Mouse (Mus musculus): ENCODE measurements around the gene Hbb-bs. TPM values are rescaled to one million over a fixed set of nuclear protein-coding genes. Genes with fewer than 3 reads are reported as not detected.
A peak's percentile ranks its signal among the peaks of the same experiment; 100 is the strongest.
"Not testable (repeated sequence)": the region's sequence is repeated elsewhere in the genome, so short reads cannot be mapped to it uniquely, and the experiment has no call there.

The Hbb-bs gene
- total and polyA plus RNA-seq, 3 experiments = 10.4 to 3,173 (median 158) TPM

DNA sequence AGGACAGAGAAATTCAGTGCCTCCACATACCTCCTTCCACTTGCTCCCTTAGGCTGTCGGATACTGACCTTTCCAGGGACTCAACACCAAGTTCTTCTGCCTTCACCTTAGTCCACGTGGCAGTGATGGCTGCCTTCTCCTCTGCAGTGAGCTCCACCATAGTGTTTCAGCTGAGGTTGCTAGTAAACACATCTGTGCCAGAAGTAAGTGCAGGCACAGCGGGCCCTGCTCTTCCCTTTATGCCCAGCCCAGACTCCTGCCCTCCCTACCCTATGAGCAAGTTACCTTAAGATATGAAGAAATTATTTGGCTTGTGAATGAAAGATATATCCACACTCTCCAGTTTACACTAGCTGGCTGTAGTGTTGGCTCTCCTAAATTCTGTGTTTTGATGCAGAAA lies 12.4 kb upstream of the Hbb-bs start, which contains the start of gene Hbb-bh2:
Gene Hbb-bh2 (minus strand): TSS at position 253 of the 400 bp plus-strand sequence.
- ATAC-seq (ENCODE audit: extremely low read depth, insufficient number of reproducible peaks, low FRiP score, poor library complexity, severe bottlenecking) (no peak), DNase-seq (ENCODE audit: low spot score) (no peak)
- TF ChIP-seq GATA2 (IDR thresholded peaks at IDR 0.05; ENCODE audit: borderline replicate concordance, low read depth, low read length) (no peak), GATA1 (IDR thresholded peaks at IDR 0.05; ENCODE audit: borderline replicate concordance, low read length) (no peak), CTCF (IDR thresholded peaks at IDR 0.05; ENCODE audit: low read depth, low read length) (no peak), TAL1 (conservative IDR thresholded peaks at IDR 0.05; ENCODE audit: low read depth, low read length) (no peak), POLR2AphosphoS5 (IDR thresholded peaks at IDR 0.05; ENCODE audit: insufficient replicate concordance, low read depth, low read length) (no peak)
- Histone ChIP-seq H3K4me1 (ENCODE audit: insufficient read depth, low read depth, low read length) (peaks cover 28% of the 10 kb centered on the region), H3K9me3 (replicated peaks) (no peaks in the 10 kb centered on the region), H3K36me3 (replicated peaks) (no peaks in the 10 kb centered on the region), H3K4me3 (ENCODE audit: low read depth, low read length) (no peak within 1 kb of the TSS), H3K27me3 (ENCODE audit: insufficient read depth, low read length) (no peaks in the 10 kb centered on the region)

GRCm38 (mm10) chr7:103827139-103827538 lies 757 bp downstream of the Hbb-bs start:
- ATAC-seq (ENCODE audit: extremely low read depth, insufficient number of reproducible peaks, low FRiP score, poor library complexity, severe bottlenecking) = 0 out of 2 replicates have a peak, but pooled peaks have one; percentile 16
- H3K36me3 ChIP-seq (replicated peaks); DNase-seq (ENCODE audit: low spot score); H3K27me3 ChIP-seq (ENCODE audit: insufficient read depth, low read length); H3K9me3 ChIP-seq (replicated peaks); H3K4me3 ChIP-seq (ENCODE audit: low read depth, low read length): not testable (repeated sequence)
- peaks cover 17% of the 10 kb centered on the region for H3K4me1 ChIP-seq (ENCODE audit: insufficient read depth, low read depth, low read length)

DNA sequence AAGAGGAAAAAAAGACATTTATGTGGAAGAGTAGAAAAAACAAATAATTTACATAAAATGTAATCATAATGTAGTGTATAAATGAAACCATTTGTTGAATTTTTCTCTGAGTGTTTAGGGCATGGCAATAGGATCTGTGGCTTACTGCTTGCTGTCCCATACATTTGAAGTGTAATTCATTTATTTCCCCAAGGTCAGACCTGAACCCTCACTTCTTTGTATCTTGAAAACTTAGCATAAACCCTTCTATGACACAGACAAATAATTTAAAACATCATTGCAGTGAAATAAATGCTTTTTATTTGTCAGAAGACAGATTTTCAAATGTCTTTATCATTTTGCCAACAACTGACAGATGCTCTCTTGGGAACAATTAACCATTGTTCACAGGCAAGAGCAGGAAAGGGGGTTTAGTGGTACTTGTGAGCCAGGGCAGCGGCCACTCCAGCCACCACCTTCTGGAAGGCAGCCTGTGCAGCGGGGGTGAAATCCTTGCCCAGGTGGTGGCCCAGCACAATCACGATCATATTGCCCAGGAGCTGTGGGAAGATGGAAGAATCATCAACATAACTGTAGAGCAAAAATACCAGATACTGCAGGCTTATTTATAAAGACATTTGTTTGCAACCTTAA lies 1.5 kb downstream of the Hbb-bs start:
- no peak for ATAC-seq (ENCODE audit: extremely low read depth, insufficient number of reproducible peaks, low FRiP score, poor library complexity, severe bottlenecking)
- TF ChIP-seq POLR2AphosphoS5 (IDR thresholded peaks at IDR 0.05; ENCODE audit: insufficient replicate concordance, low read depth, low read length) (no peak), CTCF (IDR thresholded peaks at IDR 0.05; ENCODE audit: low read depth, low read length) (no peak)
- no peak for DNase-seq (ENCODE audit: low spot score)
- Histone ChIP-seq H3K9me3 (replicated peaks) (no peaks in the 10 kb centered on the region), H3K27me3 (ENCODE audit: insufficient read depth, low read length) (no peaks in the 10 kb centered on the region), H3K4me3 (ENCODE audit: low read depth, low read length) (no peak overlapping the region), H3K4me1 (ENCODE audit: insufficient read depth, low read depth, low read length) (peaks cover 17% of the 10 kb centered on the region), H3K36me3 (replicated peaks) (no peaks in the 10 kb centered on the region)

DNA sequence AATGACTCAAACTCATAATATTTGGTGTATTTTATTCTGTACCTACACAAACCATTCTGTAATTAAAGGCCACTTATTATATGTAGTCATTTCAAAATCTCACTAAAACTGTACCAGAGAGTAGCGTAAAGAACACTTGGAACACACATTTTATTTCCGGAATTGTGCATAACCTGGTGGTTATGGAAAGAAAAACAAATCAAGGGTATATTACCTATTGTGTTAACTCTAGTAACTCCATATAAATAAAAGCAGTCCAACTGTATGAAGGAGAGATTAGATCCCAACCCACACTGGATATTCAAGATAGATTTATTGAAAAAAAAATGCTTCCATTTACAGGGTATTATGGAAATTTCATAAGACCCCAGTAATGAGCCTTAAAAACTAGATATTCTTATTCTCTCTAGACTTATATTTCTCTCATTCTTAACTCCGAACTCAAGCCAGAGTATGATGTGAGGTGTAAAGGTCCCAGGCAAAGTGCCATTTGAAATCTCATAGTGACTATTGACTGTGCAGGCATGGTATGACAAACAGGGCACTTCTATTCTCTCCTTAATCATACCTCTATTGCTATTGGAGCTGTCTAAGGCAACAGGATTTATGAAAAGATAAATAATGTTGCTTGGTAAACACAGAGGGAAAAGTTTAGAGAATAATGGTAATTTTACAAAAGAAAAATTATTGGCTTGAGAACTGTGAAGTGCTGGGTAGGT lies 2.2 kb downstream of the Hbb-bs start:
- no peak for DNase-seq (ENCODE audit: low spot score)
- Histone ChIP-seq H3K4me3 (ENCODE audit: low read depth, low read length) (no peak overlapping the region), H3K4me1 (ENCODE audit: insufficient read depth, low read depth, low read length) (peaks cover 17% of the 10 kb centered on the region), H3K27me3 (ENCODE audit: insufficient read depth, low read length) (no peaks in the 10 kb centered on the region), H3K36me3 (replicated peaks) (no peaks in the 10 kb centered on the region), H3K9me3 (replicated peaks) (no peaks in the 10 kb centered on the region)
- TF ChIP-seq GATA1 (IDR thresholded peaks at IDR 0.05; ENCODE audit: borderline replicate concordance, low read length) = no peak
- TF ChIP-seq GATA2 (IDR thresholded peaks at IDR 0.05; ENCODE audit: borderline replicate concordance, low read depth, low read length) = no peak
- no peak for TF ChIP-seq TAL1 (conservative IDR thresholded peaks at IDR 0.05; ENCODE audit: low read depth, low read length)
- TF ChIP-seq POLR2AphosphoS5 (IDR thresholded peaks at IDR 0.05; ENCODE audit: insufficient replicate concordance, low read depth, low read length) = no peak
- TF ChIP-seq CTCF (IDR thresholded peaks at IDR 0.05; ENCODE audit: low read depth, low read length) = no peak
- no peak for ATAC-seq (ENCODE audit: extremely low read depth, insufficient number of reproducible peaks, low FRiP score, poor library complexity, severe bottlenecking)

DNA sequence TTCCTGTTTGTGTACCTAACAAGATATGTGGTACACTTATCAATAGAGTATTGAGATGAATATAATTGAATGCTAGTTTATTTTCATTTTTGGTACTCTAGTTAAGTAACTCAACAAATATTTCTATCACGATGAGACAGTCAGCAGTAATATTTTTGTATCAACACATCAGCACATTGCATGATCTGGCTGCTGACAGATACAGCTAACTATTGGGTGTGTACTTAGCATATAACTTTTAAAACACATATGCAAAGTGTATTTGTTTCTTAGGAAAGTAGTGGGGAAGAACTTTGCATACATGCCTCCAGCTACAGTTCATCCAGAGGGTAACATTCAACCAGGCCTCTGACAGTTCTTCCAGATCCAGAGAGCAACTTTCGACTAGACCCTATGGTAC lies 3.3 kb downstream of the Hbb-bs start:
- Histone ChIP-seq H3K9me3 (replicated peaks) (no peaks in the 10 kb centered on the region), H3K4me3 (ENCODE audit: low read depth, low read length) (no peak overlapping the region), H3K36me3 (replicated peaks) (no peaks in the 10 kb centered on the region), H3K4me1 (ENCODE audit: insufficient read depth, low read depth, low read length) (peaks cover 17% of the 10 kb centered on the region), H3K27me3 (ENCODE audit: insufficient read depth, low read length) (no peaks in the 10 kb centered on the region)
- ATAC-seq (ENCODE audit: extremely low read depth, insufficient number of reproducible peaks, low FRiP score, poor library complexity, severe bottlenecking) (no peak), DNase-seq (ENCODE audit: low spot score) (no peak)
- TF ChIP-seq POLR2AphosphoS5 (IDR thresholded peaks at IDR 0.05; ENCODE audit: insufficient replicate concordance, low read depth, low read length) = no peak
- TF ChIP-seq GATA1 (IDR thresholded peaks at IDR 0.05; ENCODE audit: borderline replicate concordance, low read length) = no peak
- no peak for TF ChIP-seq CTCF (IDR thresholded peaks at IDR 0.05; ENCODE audit: low read depth, low read length)
- TF ChIP-seq GATA2 (IDR thresholded peaks at IDR 0.05; ENCODE audit: borderline replicate concordance, low read depth, low read length) = no peak
- no peak for TF ChIP-seq TAL1 (conservative IDR thresholded peaks at IDR 0.05; ENCODE audit: low read depth, low read length)

- H3K4me3 ChIP-seq (ENCODE audit: low read depth, low read length); H3K27me3 ChIP-seq (ENCODE audit: insufficient read depth, low read length); H3K36me3 ChIP-seq (replicated peaks); DNase-seq (ENCODE audit: low spot score); ATAC-seq (ENCODE audit: extremely low read depth, insufficient number of reproducible peaks, low FRiP score, poor library complexity, severe bottlenecking); H3K9me3 ChIP-seq (replicated peaks): not testable (repeated sequence)
- H3K4me1 ChIP-seq (ENCODE audit: insufficient read depth, low read depth, low read length) = peaks cover 27% of the 10 kb centered on the region
Measured at GRCm38 (mm10) chr7:103815085-103815484, 12.8 kb downstream of the Hbb-bs start.

DNA sequence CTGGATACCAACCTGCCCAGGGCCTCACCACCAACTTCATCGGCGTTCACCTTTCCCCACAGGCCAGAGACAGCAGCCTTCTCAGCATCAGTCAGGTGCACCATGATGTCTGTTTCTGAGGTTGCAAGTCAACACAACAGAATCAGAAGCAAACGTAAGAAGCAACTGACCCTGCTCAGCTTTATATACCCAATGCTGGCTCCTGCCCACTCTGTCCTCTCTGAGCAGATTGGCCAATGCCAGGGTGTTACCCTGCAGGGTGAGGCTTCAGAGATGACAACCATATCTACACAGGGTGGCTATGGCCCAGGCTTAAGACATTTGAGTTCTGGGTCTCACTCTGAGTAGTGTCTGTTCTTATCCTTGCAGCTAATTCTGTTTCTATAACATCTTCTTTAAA lies 14.1 kb downstream of the Hbb-bs start, which contains the start of gene Hbb-bt:
Gene Hbb-bt (minus strand): TSS at position 231 of the 400 bp plus-strand sequence.
- H3K27me3 ChIP-seq (ENCODE audit: insufficient read depth, low read length) = no peaks in the 10 kb centered on the region
- TF ChIP-seq GATA1 (IDR thresholded peaks at IDR 0.05; ENCODE audit: borderline replicate concordance, low read length) = no peak
- no peak for TF ChIP-seq TAL1 (conservative IDR thresholded peaks at IDR 0.05; ENCODE audit: low read depth, low read length)
- TF ChIP-seq GATA2 (IDR thresholded peaks at IDR 0.05; ENCODE audit: borderline replicate concordance, low read depth, low read length) = no peak
- TF ChIP-seq CTCF (IDR thresholded peaks at IDR 0.05; ENCODE audit: low read depth, low read length) = no peak
- TF ChIP-seq POLR2AphosphoS5 (IDR thresholded peaks at IDR 0.05; ENCODE audit: insufficient replicate concordance, low read depth, low read length) = no peak
- DNase-seq (ENCODE audit: low spot score) = no peak
- H3K9me3 ChIP-seq (replicated peaks) = no peaks in the 10 kb centered on the region
- ATAC-seq (ENCODE audit: extremely low read depth, insufficient number of reproducible peaks, low FRiP score, poor library complexity, severe bottlenecking) = no peak
- no peaks in the 10 kb centered on the region for H3K36me3 ChIP-seq (replicated peaks)
- H3K4me3 ChIP-seq (ENCODE audit: low read depth, low read length) = peak within 1 kb of the TSS; percentile 27; the same call in 1 of the 2 replicates
- peaks cover 36% of the 10 kb centered on the region for H3K4me1 ChIP-seq (ENCODE audit: insufficient read depth, low read depth, low read length)

GRCm38 (mm10) chr7:103813152-103813551 lies 14.7 kb downstream of the Hbb-bs start:
- not testable (repeated sequence) for ATAC-seq (ENCODE audit: extremely low read depth, insufficient number of reproducible peaks, low FRiP score, poor library complexity, severe bottlenecking); H3K27me3 ChIP-seq (ENCODE audit: insufficient read depth, low read length); H3K36me3 ChIP-seq (replicated peaks); DNase-seq (ENCODE audit: low spot score); H3K9me3 ChIP-seq (replicated peaks); H3K4me3 ChIP-seq (ENCODE audit: low read depth, low read length)
- peaks cover 36% of the 10 kb centered on the region for H3K4me1 ChIP-seq (ENCODE audit: insufficient read depth, low read depth, low read length)

Measured in G1E (cell line).